18 mouse cellular contexts compared by ENCODE assay signal in genomic region chr1:190111741-190112140, GRCm38 (mm10). TPM values are rescaled to one million over a fixed set of nuclear protein-coding genes. Genes with fewer than 3 reads are reported as not detected.
"Had no signal": no experiment of that assay in that cellular context is flagged by ENCODE, and none has a peak within 500 bp of the region (broad histone marks: within the 10 kb centered on the region; RNA-seq: fewer than 3 reads in every experiment).

No protein-coding gene starts in this region.

- H3K9me3 ChIP-seq: lung, embryonic 15.5 days; midbrain, embryonic 15.5 days; stomach, embryonic 15.5 days had no signal

- H3K27ac ChIP-seq: lung, embryonic 15.5 days; macrophage; midbrain, embryonic 13.5 days; midbrain, embryonic 15.5 days; neural tube, embryonic 12.5 days; stomach, embryonic 15.5 days; stomach, postnatal 0 days had no signal

- DNase-seq: lung, adult 2 months; lung, postnatal 14 days; lung, postnatal 36 days; right cerebral cortex, postnatal 14 days; thymus, adult 2 months; thymus, postnatal 25 days; thymus, postnatal 4 days had no signal

- H3K27me3 ChIP-seq: lung, embryonic 15.5 days; megakaryocyte, embryonic 14.5 days; midbrain, embryonic 13.5 days; midbrain, embryonic 15.5 days; neural tube, embryonic 12.5 days; stomach, embryonic 15.5 days had no signal

- H3K4me1 ChIP-seq: megakaryocyte, embryonic 14.5 days; midbrain, embryonic 13.5 days; midbrain, embryonic 15.5 days; neural tube, embryonic 12.5 days; stomach, embryonic 15.5 days had no signal

- H3K4me3 ChIP-seq: lung, embryonic 15.5 days; megakaryocyte, embryonic 14.5 days; midbrain, embryonic 13.5 days; midbrain, embryonic 15.5 days; neural tube, embryonic 12.5 days; stomach, embryonic 15.5 days had no signal

- H3K36me3 ChIP-seq: lung, embryonic 15.5 days; midbrain, embryonic 15.5 days; stomach, embryonic 15.5 days had no signal

- H3K9ac ChIP-seq: lung, embryonic 15.5 days; midbrain, embryonic 13.5 days; midbrain, embryonic 15.5 days; neural tube, embryonic 12.5 days; stomach, embryonic 15.5 days had no signal

RNA-seq across cellular contexts. Expression of gene Prox1, which starts 58.8 kb away (rescaled TPM):
- total RNA-seq: megakaryocyte progenitor cell, adult 5-6 weeks; monocyte, adult 5-6 weeks; neutrophil, adult 5-6 weeks had no signal
